Mouse (Mus musculus) retina, adult 2 months (tissue): ENCODE measurements around the gene Lefty1.
"Not testable (repeated sequence)": the region's sequence is repeated elsewhere in the genome, so short reads cannot be mapped to it uniquely, and the experiment has no call there.

ENCODE experiments used
- DNase-seq: peaks from one replicate; pipeline ENCODE4 v3.0.0-alpha.2; 2012; ENCODE audit warnings: low read depth, low spot score

The Lefty1 gene

DNA sequence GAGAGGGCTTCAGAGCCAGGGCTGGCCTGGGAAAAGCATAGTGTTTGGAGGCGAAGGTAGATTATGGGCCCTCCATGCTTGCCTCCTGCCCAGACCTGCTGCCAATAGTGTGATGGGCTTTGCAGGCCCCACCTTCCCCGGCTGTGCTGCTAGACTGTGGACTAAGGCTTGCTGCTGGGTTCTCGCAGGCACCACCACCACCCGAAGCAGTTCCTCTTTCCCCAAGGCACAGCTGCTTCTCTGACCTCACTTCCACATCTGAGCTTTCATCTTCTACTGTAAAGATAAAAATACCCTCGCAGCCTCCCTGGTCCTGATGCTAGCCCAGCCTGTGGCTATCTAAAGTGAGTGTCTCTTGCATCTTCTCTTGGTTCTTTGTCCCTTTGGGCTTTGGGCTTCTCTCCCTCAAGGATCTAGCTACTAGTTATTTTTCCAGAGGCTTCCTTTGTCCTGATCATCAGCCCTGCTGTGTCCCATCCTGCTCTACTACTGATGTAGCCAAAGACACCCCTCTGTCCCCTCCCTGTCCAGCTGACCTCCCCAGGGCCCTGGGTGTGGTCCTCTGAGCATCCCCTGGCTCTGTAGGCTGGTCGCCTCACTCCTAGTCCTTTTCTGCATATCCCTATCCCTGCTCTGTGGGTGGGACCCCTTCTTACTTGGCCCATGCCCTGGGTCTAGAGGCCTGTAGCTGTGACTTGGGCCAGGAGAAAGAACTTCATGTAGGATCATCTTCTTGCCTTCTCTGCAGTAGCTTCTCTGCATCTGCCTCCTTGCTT is 12.4 kb upstream of the Lefty1 start:
- no peak for DNase-seq

DNA sequence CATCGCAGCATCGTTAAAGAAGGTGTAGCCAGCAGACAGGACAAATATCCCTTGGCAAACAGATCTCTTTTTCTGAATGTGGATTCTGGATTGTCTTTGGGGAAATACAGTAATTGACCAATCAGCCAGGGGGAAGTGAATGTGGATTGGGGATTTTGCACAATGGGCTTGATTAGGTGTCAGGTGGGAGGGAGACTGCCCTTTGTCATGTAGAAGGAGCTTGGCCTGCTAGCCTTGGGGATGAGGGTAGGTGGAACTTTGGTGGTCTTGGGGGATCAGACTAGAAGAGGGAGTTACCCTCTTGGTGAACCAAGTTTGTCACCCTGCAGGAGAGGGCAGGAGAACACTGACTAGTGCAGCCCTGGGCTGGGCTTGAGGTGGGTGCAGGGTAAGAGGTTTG is 10.1 kb upstream of the Lefty1 start:
- no peak for DNase-seq

DNA sequence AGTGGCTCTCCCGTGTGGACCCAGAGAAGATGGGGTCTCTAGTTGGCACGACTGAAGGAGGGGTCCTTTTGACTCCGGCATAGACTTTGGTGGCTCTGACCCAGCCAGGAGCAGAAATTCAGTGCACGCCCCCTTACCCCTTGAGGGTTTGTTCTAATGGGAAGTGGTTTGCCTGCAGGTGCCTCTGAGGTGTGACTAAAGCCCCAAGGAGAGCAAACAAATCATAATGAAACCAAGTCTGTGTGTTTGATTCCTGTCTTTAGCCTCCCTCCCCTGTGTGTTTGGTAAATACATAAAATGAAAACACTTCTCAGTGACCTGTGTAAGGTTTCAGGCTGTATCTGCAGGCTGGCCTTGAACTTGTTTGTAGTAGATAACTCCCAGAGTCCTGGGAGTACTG is 8.5 kb upstream of the Lefty1 start:
- no peak for DNase-seq

DNA sequence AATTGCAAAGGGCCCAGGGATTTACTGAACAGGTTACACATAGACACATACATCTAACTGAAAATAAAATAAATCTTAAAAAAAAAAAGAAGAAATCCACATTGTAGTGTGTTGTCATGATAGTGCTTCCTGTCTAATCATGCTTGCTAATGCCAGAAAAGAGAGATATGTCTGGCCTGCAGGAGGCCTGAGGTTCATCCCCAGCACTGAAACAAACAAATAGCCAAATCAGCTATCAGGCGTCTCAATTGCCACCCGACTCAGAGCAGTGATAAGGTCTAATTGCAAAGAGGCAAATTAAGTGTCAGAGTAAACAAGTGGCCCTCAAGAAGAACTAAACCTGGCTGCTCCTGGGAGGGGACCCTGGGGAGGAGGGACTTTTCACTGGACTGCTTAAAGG is 5.2 kb upstream of the Lefty1 start:
- DNase-seq, result no peak

DNA sequence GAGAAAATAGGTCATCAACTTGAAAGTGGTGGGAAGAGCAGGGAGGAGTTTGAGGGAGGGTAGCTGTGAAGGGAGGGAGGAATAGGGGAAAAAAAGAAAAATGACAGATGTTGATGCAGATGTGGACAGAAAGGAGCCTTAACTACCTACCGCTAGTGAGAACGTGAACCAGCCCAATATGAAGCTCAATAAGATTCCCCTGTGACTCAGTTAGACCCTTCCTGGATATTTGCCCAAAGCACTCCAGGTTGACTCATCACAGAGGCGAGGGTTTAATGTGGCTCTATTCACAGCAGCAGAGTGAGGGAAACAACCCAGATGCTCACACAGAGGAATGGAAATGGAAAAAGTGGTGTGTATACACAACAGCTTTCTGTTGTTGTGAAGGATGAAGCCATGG is 3.7 kb upstream of the Lefty1 start:
- DNase-seq, result no peak

DNA sequence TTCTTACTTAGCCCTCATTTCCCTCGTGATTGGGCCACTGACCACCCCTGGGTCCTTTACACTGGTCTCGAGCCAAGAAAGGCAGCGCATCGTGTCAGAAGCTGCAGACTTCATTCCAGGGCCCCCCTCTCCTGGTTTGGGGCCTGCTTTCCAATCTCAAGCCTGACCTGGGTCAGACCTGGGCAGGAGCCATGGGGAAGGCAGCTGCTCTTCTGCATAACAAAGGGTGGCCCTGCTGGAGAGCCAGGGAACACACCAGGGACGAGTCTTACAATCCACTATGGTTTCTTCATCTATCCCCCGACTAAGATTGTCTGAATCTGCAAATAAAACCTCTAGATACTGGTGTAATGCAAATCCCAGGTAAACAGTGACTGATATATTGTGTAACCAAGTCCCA is 1.2 kb upstream of the Lefty1 start:
- no peak for DNase-seq

DNA sequence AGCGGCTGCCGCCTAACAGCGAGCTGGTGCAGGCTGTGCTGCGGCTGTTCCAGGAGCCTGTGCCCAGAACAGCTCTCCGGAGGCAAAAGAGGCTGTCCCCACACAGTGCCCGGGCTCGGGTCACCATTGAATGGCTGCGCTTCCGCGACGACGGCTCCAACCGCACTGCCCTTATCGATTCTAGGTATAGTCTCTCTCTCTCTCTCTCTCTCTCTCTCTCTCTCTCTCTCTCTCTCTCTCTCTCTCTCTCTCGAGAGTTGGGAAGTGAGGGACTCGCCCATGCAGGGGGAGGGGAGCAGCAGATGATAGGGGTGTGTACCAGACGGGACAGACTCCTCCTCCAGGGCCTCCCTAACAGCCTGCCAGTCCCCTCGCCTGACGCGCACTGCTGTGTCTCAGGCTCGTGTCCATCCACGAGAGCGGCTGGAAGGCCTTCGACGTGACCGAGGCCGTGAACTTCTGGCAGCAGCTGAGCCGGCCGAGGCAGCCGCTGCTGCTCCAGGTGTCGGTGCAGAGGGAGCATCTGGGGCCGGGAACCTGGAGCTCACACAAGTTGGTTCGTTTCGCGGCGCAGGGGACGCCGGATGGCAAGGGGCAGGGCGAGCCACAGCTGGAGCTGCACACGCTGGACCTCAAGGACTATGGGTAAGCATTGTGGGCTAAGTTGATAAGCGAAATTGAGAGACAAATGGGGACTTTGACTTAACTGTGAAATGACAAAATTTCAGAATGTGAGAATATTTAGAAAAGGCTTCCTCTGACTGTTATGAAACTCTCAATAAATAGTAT is 2.0 kb downstream of the Lefty1 start:
- DNase-seq, result not testable (repeated sequence)

DNA sequence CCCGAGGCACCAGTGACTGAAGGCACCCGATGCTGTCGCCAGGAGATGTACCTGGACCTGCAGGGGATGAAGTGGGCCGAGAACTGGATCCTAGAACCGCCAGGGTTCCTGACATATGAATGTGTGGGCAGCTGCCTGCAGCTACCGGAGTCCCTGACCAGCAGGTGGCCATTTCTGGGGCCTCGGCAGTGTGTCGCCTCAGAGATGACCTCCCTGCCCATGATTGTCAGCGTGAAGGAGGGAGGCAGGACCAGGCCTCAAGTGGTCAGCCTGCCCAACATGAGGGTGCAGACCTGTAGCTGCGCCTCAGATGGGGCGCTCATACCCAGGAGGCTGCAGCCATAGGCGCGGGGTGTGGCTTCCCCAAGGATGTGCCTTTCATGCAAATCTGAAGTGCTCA is 2.8 kb downstream of the Lefty1 start:
- DNase-seq, result not testable (repeated sequence)

DNA sequence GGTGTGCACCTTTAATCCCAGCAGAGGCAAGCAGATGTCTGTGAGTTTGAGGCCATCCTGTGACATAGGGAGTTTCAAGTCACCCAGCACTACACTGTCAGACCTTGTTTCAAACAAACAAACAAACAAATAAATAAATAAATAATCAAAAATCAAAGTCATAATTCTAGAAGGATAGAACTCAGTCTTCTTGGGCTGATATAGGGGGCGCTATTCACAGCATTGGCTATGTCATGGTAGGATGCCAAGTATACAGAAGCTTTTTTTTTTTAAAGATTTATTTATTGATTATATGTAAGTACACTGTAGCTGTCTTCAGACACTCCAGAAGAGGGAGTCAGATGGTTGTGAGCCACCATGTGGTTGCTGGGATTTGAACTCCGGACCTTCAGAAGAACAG is 4.0 kb downstream of the Lefty1 start:
- DNase-seq, result not testable (repeated sequence)

DNA sequence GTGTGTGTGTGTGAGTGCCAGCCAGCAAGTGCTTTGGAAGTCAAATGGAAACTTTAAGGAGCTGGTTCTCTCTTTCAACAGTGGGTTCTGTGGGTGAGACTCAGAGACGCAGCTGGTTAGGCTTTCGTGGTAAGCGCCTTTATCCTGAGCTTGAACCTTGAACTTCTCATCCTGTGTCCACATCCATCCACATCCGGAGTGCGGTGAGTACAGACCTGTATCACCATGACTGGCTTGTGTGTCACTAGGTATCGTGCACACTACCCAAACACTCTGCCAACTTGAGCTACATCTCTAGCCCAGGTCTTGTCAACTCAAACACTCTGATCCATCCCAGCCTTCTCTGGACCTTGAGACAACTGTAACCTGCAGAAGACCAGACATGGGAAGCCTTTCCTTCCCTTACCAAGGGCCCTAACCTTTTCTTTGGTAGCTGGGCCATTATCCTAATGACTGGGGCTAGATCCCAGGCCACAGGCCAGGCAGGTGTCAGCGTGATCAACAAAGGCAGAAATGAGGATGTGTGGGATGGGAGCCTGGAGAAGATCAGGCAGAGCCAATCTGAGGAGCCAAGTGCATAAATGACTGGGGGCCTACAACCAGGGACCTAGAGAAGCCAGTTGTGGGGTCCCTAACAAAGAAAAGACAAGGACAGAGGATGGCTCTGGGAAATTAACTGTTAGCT is 6.1 kb downstream of the Lefty1 start:
- DNase-seq, result no peak

DNA sequence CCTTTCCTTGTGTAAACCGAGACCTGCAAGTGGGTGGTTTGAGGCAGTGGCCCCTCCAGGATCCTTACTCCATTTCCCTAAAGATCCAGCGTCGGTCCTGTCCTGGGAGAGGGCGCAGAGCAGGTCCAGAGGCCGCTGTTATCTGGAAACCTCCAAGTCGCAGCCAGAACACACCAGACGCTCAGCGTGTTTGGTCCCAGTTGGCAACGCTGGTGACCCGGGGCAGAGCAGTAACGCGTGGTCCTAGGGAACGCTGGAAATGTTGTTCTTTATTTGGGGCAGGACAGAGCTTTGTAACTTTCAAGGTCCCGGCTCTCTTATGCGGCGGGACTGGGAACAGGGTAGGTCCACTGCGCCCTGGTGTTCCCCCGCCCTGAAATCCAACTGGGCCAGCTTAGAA is 6.9 kb downstream of the Lefty1 start:
- no peak for DNase-seq

DNA sequence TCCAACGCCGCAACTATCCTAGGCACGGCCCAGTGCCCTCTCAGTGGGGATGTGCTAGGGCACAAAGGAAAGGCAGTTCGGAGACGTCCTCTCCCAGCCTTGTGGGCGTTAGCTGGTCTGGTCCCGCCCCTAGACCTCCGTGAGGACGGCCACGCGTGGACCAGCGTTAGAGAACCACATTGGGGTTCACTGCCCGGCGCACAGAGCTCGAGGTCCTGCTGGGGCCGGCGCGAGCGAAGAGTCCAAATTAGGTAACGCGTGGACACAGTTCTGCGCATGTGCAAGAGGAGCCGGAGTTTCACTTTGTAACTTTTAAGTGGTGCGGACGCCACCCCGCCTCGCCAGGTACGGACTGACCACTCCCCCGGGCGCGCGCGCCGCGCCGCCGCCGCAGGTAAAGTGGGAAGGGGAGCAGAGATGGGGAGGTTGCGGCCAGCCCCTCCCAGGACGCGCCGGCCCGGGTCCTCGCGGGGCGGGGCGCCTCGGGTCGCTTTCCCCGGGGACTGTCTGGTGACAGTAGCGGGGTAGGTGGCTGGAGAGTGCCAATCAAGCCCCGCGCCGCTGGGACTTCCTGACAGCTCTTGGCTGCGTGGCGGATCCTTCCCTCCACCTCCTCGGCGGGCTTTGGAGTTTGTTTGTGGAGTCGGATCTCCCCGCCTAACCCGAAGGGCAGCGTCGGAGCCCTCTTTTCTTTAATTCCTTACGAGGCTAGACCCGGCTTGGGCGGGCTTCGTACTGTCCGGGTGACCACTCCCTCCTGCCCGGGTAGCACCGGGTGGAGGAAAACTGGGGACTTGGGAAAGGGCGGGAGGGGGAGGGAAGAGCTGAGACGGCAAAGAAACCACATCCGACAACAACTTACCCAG is 7.6 kb downstream of the Lefty1 start, which contains the start of gene Tmem63a:
Tmem63a (plus strand) TSS at position 179 of the 866 bp plus-strand sequence.
- no peak for DNase-seq

DNA sequence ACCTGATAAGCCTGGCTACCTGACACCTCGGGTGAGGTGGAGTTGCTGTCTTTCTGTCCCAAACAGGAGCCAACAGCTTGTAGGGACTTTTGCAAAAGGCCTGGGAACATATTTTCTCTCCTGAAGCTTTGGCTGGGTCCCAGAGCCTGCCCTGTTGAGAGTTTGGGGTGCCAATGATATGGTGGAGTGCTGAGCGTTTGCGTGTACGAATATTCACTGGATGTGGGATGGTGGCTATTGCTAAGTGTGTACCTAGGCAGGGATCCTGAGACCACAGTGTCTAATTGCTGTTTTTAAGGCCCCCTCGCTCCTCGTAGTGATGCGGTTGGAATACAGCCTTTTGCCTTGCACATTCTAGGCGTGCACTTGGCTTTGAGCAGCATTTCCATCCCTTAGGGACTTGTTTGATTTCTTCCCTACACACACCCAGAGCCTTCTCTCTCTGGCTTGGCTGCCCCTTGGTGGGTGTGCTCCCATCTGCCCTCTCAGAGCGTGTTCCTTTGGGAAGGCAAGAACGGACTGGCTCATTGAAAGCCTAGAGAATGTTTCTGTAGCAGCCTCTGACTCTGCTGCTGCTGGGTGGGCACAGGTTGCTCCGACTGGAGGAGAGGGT is 8.3 kb downstream of the Lefty1 start:
- no peak for DNase-seq

DNA sequence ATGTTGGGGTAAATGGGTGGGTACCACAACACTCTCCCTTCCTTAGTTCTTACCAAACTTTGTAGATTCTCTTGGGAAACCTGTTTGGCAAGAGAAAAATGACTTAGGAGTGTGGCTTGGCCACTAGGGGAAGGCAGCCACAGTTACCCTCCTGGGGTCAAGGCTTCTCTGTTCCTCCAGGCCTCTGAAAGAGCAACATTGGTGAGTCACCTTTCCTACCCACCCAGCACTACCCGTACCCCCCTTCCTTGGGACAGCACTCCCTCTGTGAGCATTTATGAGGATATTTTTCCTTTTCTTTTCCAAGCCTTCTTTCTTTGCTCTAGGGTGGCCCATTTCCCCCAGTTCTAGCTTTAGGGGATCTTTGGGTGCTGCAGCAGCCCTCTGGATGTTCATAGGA is 9.1 kb downstream of the Lefty1 start:
- DNase-seq, result no peak

DNA sequence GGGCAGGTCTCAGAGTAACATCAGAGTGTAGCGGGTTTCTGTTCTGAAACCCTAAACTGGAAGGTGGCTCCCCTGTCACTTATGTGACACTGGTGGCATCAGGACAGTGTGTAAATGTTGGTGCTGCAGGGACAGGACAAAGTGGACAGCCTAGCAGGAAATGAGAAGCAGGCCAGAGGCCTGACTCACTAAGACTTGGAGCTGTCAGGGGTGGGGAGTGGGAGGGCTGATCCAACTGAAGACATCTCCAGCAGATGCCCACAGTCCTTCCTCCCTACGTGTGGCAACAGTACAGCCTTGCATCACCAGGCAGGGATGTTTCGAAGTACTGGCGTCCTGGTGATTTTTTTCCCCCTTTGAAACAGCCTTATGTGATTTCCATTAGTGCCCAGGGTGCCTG is 9.7 kb downstream of the Lefty1 start:
- DNase-seq, result no peak

DNA sequence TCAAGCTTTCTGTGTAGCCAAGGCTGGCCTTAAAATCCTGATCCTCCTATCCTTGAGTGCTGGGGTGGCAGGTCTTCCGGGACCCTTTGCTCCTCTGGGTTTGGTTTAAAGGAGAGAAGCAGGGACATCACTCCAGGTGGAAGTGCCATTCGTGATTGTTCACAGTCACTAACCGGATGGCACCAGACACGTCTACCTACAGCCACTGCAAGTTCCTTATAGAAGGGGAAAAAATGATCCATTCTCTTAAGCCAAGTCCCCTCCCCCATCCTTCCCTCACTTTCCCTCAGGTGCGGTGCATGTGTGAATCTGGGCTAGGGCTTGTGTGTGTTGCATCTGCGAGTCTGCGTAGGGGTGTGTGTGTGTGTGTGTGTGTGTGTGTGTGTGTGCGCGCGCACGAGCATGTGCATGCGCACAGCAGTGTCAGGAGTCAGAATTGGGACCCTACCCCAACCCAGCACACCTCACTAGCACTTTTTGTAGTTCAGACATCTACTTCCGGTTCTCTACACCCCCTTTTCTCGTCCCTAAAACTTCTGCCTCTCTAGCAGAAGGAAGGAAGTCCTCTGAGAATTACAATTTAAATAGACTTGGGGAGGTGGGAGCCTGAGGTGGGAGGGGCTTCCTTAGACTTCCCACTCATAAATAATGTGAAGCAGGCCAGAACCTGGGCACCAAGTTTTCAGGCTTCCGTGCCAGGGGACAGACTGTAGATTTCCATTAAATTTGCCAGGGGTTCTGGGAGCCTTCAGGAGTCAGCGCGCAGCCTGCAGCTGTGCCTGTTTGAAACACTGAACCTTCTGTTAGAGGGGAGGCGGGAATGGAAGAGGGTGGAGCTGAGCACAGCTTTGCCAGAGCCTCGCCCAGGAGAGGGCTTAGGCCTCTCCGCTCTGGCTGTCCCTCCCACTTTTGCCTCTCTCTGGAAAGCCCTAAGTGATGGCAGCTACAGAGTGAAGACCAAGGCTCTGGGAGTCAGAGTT is 10.5 kb downstream of the Lefty1 start:
- no peak for DNase-seq

DNA sequence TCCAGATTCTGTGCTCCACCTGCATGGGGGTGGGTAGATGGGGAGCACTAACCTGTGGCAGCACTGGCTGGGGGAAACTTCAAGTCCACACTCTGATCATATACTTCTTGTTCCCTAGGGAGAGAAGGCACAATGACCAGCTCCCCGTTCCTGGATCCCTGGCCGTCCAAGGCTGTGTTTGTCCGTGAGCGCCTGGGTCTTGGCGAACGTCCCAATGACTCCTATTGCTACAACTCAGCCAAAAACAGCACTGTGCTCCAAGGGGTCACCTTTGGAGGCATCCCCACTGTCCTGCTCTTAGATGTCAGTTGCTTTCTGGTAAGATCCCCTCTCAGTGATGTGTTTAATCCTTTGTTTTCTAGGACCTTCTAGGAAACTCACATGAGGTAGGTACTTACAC is 11.6 kb downstream of the Lefty1 start:
- no peak for DNase-seq

DNA sequence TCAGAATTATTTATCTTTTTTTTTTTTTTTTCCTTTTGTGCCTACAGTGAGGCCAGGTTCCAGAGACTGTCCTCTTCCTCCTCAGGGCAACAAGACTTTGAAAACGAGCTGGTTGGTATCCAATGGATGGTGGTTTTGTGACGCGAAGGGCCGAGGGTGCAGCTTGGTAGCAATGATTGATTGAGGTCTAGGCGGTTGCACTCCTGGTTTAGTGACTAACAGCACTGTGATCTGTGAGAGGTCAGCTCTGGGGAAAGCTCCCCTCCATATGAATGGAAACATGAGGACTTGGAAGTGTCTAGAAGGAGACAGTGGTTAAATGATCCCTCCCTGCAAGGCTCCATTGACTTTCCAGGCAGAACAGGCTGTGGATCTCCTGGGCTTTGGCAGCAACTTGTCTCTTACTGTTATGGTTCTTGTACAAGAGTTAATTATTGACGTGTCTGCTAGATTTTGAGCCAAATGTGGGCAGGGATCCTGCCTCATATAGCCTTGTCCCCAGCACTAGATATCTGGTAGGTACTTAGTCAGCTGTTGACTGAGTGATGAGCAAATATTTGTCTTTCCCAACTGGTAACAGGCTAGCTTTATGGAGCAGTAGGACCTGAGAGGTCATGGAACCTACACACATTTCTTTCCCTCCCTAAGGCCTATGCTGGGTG is 17.4 kb downstream of the Lefty1 start:
- DNase-seq, result no peak

DNA sequence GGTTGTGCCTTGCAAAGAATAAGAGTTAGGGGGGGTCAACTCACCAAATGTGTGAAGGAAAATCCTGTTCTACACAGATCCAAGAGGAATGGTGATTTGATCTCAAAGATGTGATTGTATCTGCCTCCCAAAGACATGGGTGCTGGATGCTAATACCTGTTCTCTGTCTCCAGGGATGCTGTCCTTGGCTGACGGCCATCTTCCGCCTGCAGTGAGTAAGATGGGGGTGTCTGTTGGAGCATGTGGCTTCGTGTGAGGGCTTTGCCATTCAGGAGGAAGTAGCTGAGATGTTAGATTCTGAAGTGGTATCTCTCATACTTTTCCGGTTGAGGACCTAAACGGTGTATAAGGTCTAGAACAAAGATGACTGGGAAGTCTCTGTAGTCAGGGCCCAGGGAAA is 18.0 kb downstream of the Lefty1 start:
- no peak for DNase-seq
